Mouse (Mus musculus): ENCODE measurements at regions not wholly inside any gene's neighbourhood (a gene's known extent, or its start where the extent isn't known, plus 50 kb on each side); places are given as distances from the start of the nearest gene placed in this dataset.
"Not testable (repeated sequence)": the region's sequence is repeated elsewhere in the genome, so short reads cannot be mapped to it uniquely, and the experiment has no call there.

DNA sequence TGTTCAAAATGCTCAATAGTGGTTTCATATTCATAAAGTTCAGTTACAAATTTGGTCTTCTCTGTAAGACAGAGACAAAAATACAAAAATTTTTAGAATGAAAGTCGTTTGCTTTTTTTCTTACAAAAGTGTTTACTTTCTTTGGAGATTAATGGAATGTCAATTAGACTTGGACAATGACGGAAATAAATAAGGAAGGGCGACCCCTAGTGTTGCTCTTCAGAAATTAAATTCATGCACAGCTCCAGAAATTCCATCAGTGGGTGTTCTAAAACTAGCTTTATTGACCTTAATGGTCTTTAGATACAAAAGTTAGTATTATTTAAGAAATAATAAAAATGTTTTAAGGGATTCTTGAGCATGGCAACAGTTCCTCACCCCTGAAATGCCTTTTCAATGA, 141.8 kb upstream of the Lama2 start:
- peak; percentile 66 for DNase-seq (ENCODE audit: low spot score)

DNA sequence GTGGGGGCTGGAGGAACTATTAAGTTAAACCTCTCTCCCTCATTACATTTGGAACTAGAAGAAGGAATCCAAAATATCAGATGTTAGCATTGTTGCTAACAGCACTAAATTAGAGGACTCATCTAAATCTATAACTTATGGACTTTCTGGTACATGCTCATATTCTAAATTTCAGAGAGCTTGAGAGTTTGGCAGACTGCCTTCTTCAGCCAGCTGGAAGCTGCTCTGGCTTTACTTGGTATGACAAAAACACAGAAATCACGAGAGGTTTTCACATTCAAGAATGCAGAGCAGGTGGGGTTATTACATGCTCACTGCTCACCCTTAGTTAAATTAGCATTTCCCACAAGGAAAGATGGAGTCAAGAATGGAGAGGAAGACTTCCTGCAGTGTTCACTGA, 182.8 kb upstream of the Lama2 start:
- no peak for DNase-seq (ENCODE audit: low spot score)

DNA sequence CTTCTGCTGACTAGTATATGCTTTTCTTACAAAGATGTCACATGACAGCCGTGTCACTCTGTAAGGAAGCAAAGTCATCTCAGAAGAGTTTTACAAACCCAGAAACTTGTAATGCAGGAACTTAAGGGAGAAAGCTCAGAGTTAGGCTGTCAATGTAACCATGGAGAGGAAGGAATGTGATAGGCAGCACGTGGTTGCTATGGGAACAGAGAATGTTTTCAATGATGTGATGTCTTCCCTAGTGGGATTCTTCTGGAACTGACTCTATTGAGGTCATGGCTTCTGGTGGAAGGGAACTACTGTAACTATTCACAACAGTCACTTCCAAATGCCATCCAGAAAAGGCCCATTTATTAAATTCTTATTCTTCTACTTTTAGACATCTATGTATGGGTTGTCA, 190.0 kb upstream of the Lama2 start:
- peak; percentile 23 for DNase-seq (ENCODE audit: low spot score)

DNA sequence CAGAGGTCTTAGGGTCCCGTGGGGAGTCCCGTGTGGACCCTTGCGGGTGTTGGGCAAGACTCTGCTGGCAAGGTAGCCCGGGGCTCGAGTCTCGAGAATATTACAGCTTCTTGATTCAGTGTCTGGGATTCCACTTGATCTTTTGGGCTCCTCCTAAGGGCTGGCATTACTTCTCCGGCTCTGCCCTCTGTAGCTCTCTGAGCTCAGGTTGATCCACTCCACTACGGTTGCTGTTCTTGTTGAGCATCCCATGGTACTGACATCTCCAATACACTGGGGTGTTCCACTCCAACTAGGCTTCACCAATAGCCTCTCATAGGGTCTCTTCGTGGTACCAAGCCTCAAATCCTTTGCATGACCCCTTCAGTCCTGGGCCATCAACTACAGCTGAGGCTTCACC, 206.1 kb upstream of the Lama2 start:
- not testable (repeated sequence) for DNase-seq (ENCODE audit: low spot score)

DNA sequence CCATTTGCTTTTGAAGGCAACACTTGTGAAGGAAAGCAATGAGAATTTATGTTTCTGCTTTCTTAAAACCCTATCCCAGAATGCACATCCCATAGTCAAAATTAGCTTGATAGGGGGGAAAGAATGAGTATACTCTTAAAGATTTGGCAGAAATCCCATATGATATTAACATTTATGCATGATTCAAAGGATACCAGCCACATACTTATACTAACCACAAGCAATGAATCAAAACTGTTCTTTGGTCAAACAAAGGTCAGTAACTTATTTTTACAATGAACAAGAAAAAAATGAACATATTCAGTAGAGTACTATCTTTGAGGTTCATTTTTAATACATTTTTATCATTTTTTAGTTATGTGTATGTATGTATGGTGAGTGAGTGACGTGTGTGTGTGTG, 208.8 kb upstream of the Lama2 start:
- no peak for DNase-seq (ENCODE audit: low spot score)

DNA sequence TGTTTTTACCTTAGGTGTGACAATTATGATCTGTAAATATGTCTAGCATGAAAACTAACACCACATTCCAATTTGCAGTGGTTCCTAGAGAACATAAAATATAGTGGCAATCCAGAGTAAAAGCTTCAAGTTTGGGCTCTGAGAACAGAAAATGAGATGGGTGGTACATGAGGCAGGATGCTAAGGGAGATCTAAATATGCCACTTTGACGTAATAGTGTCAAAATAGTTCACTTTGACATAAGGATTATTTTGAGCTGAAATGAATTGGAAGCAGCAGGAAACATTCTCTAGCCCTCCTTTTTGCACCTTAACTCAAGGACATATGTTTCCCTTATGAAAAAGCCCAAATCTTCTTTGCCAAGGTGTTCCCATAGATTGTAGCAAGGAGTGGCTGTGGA, 219.1 kb upstream of the Lama2 start:
- DNase-seq (ENCODE audit: low spot score): no peak

DNA sequence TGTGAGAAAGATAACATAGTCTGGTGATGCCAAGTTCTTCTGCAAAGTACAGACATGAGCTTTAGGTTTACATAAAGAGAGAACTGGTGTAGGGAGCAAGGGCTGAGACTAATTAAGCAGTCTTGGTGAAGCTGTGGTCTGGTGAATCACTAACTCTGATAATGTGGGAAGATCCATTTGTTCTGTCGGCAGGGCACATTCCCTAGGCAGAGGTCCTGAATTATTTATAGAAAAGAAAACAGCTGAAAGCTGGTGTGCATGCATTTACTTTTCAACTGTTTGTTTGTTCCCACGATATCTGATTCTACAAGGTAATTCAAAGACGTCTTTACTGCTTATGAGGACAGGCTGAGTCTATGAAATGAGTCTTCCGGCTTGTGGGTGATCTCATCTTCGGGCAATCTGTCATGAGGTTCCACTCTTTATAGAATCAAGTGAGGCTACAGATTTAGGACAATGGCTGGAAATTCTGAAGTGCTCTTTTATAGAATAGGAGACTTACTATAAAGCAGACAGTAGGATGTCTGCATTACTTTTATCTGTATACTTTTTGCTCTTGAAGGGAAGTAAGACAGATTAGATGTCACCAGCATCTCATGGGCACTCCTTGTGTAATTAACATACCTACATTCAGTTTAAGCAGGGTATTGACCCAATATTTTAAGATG, 221.6 kb upstream of the Lama2 start:
- no peak for DNase-seq (ENCODE audit: low spot score)

DNA sequence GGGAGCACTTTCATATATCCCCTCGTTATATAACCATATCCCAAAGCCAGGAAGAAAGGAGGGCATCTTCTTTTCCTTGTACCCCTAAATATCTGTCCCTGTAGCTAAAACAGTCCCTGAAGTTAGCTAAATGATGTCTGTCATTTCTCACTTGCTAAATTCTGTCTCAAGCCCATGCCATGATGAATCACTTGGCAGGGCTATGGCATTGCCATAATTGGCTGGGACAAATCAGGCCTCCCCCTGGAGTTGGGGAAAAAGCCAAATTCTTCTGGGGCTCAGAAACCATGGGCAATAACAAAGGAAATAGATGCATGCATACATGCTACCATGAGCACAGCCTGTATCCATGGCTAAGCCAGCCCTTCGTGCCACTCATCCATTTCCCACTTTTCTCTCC, 223.5 kb upstream of the Lama2 start:
- DNase-seq (ENCODE audit: low spot score): no peak

DNA sequence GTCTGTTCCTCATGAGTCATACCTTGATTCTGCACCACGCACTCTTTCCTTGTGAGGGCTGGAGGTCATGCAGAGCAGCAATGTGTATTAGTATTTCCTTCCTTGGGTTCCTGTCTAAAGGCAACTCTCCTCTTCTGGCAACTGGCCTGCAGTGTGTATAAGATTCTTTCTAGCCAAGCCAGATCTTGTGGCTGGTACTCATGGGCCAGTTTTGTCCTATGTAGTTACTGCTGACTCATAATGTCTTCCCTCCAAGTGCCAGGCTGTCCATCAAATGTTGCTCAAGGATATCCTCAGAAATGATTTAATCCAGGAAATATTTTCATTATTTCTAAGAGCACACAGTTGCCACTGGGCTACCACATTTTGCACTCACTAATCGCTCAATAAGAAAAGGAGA, 211.0 kb upstream of the Ptprk start:
- no peak for DNase-seq (ENCODE audit: low spot score)

DNA sequence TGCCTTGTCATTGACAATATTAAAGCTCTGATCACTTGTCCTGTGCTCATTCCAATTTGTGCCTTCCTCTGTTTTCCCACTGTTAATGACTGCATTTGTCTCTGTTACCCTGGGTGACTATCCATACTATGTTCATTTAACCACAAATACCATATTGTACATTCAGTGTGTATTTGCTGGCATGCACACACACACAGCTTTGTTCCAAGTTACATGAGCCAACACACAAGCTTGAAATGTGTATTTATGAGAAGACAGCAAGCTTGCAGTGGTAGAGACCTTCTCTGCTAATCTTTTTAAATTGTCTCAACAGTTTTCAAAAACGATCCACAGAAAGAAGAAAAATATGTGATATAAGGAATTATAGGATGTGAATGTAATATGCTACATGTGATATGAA, 193.8 kb upstream of the Ptprk start:
- DNase-seq (ENCODE audit: low spot score): no peak

DNA sequence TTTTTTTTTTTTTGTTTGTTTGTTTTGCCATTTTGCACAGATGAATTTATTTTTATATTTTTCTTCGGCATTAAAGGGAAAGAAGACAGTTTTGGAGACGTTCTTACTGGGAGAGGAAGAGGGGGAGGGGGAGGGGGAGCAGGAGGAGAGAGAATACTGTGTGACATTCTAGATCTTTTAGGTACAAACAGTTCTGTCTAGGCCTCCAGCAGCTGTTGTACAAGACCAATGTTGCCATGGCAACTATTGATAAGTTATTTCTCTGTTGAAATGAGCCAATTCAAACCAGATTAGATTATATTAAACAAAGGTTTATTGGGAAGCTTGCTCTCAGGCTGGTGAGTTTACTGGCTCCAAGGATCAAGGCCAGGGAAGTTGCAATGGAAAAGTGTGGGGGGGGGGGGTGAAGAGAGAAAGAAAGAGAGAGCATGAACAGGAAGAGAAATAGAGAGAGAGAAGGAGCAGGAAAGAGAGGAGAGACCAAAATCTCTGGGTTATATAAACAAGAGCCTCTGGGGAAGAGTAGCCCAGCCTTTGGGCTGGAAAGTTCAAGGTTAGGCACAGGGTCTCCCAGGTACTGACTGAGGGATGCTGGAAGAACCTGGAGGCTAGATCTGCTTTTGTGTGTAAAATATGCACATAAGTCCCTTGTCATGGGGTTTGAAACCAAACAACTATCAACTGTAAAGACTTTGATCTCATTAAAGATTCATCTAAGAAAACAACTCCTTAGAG, 182.7 kb upstream of the Ptprk start:
- DNase-seq (ENCODE audit: low spot score): peak; percentile 27

DNA sequence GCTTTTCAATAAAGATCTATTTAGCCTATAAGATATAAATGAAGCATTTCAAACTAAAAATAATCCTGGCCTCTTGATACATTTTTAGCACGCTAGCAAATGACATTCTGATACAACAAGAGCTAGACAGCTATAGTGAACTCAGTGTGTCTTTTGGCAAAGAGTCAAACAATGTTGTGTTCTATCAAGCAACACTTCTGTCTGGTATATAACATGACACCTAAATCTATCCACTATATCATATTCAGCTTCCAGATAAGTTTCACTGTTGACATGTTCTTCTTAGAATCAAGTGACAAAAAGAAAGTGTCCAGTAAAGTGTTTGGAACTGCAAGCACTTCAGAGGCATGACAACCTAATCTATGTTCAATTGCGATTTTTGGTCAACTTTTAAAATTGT, 158.2 kb upstream of the Ptprk start:
- DNase-seq (ENCODE audit: low spot score): no peak

DNA sequence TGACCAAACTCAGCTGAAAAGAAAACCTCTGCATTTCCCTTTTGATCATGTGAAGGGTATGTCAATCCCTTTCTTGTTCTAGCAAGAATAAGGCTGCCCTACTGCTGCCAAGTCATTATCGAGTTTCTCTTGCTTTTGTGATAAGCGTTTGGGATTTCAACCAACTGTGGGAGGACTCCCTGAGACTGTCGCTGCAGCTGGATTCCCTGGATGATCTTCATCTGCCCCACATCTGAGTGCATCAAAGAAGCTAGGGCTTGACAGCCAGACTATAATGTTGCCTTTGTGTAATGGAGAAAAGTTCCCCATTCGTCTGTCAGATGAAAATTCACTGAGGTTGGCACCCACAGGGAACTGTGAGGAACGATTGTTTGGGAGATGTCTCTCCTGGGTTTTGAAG, 147.4 kb upstream of the Ptprk start:
- no peak for DNase-seq (ENCODE audit: low spot score)

DNA sequence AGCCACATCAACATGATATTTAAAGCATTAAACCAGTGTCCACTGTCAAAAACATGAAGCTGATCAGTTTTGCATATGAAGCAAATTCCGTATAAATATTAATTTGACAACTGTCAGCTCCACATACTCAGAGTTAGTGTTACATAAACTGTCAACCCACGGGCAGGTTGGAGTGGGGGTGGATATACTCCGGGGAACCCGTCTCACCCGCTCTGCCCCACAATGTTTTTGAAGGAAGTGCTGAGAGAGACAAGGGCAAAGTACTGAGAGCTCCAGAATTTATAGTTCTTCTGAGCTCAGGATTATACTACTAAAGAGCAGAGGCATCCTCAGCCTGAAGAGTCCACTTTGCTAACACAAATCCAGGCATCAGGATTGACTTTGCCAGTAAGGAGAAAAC, 132.5 kb upstream of the Ptprk start:
- no peak for DNase-seq (ENCODE audit: low spot score)

DNA sequence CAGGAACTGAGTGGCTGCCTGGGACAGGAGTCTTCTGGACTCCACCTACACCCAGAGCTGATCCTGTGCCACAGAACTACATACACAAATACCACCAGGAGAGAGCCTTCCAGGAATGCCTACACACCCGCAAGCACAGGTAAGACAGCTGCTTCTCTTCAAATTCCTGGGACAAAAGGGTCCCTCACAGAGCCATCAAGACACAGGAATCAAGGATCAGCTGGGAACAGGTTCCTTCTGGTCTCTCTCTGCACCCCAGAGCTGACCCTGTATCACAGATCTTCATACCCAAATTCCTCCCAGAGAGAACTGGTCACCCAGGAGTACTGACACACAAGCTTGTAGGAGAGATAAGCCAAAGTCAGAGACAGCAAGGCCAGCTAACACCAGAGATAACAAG, 125.5 kb upstream of the Ptprk start:
- no peak for DNase-seq (ENCODE audit: low spot score)

DNA sequence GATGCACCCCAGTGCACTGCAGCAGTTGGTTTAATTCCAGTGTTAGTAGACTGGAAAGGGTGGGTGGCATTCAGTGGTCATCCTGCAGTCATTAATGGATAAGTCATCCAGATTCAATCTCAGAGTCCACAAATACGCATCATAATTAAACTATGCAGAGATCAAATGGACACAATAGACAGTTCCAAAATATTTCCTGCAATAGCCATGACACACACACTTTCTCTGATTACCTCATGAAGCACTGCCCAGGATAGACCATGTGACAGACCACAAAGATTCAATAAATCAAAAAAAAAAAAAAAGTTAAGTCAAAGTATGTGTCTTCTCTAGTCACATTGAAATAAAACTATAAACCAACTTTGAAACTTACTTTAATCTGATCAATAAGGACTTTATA, 106.4 kb upstream of the Ptprk start:
- no peak for DNase-seq (ENCODE audit: low spot score)

DNA sequence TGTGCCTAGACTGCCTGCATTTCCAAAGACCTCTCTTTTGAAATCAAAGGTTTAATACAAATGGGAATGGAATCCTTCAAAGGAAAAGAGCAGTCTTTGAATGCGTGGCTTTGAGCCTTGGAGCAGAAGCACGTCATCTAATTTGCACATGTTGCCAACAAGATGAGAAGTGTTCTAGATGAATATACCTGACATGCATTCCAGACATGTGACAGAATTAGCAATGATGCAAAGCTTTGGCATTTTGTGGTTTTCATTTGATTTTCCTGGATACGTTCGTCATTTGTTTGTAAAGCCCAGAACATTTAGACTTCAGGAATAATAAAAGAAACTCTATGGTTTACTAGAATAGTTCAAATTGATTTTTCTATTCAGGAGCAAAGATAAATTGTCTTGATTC, 90.6 kb upstream of the Ptprk start:
- no peak for DNase-seq (ENCODE audit: low spot score)

DNA sequence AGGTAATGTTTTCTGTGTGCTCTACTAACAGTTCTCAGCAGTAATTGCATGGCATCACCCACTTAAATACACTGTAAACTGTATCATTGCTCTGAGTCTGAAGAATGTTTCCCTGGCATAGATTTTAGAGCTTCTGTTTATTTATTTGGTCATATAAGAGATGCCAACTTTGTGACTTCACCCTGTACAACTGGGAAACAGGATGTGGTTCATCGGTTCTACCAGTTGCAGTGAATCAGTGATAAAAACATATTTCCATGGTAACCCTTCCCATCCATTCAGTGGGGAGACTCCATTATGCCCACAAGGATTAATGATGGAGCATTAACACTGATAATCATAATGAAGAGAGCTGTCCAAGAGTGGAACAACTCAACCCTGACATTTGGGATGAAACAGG, 89.6 kb upstream of the Ptprk start:
- no peak for DNase-seq (ENCODE audit: low spot score)

DNA sequence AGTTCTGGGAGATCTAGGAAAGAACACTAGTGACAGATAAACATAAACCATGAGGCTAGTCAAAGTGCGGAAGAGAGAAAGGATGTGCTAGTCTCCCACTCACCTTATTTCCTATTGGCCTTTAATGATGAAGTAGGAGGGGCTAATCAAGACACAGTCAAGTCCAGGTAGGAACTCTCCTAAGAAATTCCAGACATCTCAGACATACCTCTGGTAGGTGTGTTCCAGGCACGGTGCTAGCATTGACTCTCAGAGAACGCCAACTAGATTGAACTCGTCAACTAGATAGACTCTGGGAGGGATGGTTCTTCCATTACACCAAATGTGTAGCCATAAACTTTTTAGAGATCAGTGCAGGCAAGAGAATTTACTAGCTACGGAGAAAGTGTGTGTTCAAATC, 87.6 kb upstream of the Ptprk start:
- no peak for DNase-seq (ENCODE audit: low spot score)

DNA sequence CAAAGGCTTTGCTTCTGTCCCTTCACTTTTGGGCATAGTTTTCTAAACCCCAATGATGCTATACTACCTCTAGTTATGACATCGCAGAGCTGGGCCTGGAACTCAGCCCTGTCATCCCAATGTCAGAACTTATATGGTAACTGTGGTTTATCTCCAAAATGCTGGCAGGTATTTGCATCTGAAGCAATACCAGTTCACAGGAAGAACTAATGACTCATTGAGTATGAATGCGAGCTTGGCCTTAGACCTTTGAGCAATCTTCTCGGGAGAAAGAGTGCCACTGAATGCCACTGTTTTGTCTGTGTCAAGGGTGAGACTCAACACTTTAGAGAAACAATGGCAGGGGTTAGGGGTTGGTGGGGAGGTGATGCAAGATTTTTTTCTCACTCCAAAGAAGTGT, 86.6 kb upstream of the Ptprk start:
- no peak for DNase-seq (ENCODE audit: low spot score)

DNA sequence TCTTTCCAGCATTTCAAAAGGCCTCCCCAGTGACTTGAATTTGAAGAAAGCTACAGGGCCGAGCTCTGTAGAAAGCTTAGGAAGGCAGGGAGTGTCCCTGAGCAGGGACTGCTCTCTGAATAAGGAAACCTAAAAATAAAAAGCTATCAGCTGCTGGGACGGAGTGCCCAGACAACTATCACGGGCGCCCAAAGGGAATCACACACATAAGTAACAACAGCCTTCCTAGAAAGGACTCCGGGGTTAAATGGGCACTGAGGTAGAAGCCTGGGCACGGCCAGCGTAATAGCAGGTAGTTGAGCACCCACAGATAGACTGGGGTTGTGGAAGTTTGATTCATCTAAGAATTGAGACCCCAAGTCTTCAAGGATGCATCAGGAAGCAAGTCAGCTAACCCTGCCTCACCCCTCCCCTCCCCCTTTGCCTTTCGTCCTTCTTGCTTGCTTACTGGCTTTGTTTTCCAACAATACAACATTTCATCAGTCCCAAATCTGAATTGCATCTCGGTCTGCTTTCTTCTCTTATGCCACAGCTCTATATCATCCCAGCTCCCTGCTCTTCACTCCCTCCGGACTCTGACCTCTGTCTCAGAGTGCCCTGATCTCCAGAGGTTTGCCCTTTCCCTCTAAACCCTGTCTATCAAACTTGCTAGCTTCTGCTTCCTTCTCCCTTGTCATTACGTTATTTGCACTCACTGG, 84.1 kb upstream of the Ptprk start:
- no peak for DNase-seq (ENCODE audit: low spot score)

DNA sequence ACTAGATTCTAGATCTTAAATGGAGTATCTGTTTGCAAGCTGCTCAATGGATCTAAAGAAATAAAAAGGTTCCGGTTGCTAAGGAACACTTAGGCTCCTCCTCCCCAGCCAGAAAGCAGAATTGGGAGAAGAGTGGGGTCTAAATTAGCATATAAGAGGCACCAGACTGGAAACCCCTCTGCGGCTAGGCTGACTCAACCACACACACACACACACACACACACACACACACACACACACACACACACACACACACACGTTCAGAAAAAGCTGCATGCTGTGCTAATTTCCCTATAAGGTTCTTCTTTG, 83.6 kb upstream of the Ptprk start:
- DNase-seq (ENCODE audit: low spot score): peak; percentile 25

DNA sequence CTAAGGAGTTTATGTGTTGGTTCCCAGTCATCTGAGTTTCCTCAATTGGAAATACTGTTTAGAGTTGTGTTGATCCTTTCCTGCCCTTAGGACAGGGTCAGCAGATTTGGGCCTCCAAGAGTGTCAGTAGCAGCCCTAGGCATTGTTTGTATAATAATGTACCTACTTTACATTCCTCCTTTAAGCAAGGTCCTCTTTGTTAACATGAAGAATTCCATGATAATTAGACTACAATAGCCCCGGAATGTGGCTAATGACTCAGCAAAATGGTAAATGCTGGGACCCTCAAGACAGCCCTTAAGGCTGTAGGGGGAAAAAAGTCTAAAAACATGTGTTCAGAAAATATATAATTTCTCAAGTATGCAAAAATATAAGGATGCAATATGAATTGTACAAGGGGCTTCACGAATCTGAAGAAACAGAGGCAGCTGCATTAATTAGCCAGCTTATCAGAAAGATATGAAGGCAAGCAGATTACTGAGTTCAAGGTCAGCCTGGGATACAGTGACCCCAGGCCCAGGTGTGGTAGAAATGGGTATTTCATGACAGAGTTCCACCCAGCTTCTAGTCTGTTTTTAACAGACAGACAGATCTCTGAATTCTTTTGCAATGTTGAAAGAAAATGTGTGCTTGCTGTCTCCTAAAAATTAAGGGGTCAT, 80.1 kb upstream of the Ptprk start:
- no peak for DNase-seq (ENCODE audit: low spot score)
